8 mouse cellular contexts compared by ENCODE assay signal in the genomic region with DNA sequence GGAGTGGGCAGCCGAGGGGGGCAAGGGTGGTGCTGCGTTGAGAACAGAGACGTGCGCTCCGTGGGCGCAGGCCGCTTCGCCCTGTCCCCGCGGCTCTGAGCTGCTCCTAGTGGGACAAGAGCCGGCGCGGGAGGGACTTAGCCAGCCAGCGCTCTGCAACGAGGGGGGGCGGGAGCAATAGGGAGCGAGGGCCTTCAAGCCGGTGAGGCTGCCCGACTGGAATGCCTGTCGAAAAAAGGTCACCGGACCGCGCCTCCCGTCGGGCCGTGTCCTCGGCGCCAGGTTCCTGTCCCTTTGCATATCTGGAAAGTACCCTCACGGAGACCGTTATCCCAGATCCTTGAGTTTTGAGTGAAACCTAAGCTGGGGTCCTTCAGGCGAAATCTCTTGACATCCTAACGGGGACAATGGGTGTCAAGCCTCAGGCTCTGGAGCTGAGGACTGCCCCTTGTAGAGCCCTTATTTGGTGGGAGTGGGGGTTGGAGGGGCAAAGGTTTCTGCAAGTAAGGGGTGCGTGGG. TPM values are rescaled to one million over a fixed set of nuclear protein-coding genes. Genes with fewer than 3 reads are reported as not detected.
DNase-seq lines count a peak whose midpoint lies in the region; ATAC-seq and TF ChIP-seq lines count a peak whose summit lies in the region.

Gene Caprin1, minus strand, starts transcription at position 159 of the 519 bp plus-strand sequence.

- H3K27me3 ChIP-seq in C2C12 (ENCODE audit: control insufficient read depth, insufficient read depth, insufficient read length) (no peaks in the 10 kb centered on the region), myocyte (ENCODE audit: control insufficient read depth, insufficient read depth, insufficient read length) (no peaks in the 10 kb centered on the region)
- no peaks in the 10 kb centered on the region for H3K27me3 ChIP-seq in erythroblast, embryonic 14.5 days (ENCODE audit: control insufficient read depth)
- no peaks in the 10 kb centered on the region for H3K27me3 ChIP-seq in heart, embryonic 11.5 days (ENCODE audit: control insufficient read depth, insufficient read depth, low read length)
- no peaks in the 10 kb centered on the region for H3K27me3 ChIP-seq in kidney, embryonic 16.5 days (ENCODE audit: insufficient read depth, low read length)
- H3K27me3 ChIP-seq in liver, adult 2 months (ENCODE audit: control insufficient read depth, insufficient read depth, low read length) = no peaks in the 10 kb centered on the region
- H3K27me3 ChIP-seq in splenic B cell, adult 2 months (ENCODE audit: control insufficient read depth, insufficient read depth, low read length, poor library complexity, severe bottlenecking) = no peaks in the 10 kb centered on the region

- H3K79me3 ChIP-seq in C2C12 (ENCODE audit: low read depth) = peaks cover 40% of the 10 kb centered on the region

- peaks cover 30% of the 10 kb centered on the region for H3K4me1 ChIP-seq in erythroblast, embryonic 14.5 days (ENCODE audit: control insufficient read depth)
- no peaks in the 10 kb centered on the region; the same call in 1 of the 2 replicates for H3K4me1 ChIP-seq in heart, embryonic 11.5 days (ENCODE audit: control insufficient read depth, insufficient read depth, low read length)
- H3K4me1 ChIP-seq in kidney, embryonic 16.5 days (ENCODE audit: insufficient read depth, low read length) = peaks cover 28% of the 10 kb centered on the region
- peaks cover 15% of the 10 kb centered on the region for H3K4me1 ChIP-seq in liver, adult 2 months (ENCODE audit: control insufficient read depth, insufficient read depth, low read length)

- TF ChIP-seq POLR2A in brain, embryonic 14.5 days (IDR thresholded peaks at IDR 0.05; ENCODE audit: borderline replicate concordance, extremely low read depth, insufficient read depth, insufficient read length, poor library complexity, severe bottlenecking) = peak; percentile 91
- TF ChIP-seq POLR2A in liver, adult 2 months (IDR thresholded peaks at IDR 0.05; ENCODE audit: extremely low read depth, insufficient read depth, low read length) = peak; percentile 93
- TF ChIP-seq POLR2A in myocyte (IDR thresholded peaks at IDR 0.05; ENCODE audit: insufficient read length, low read depth) = peak; percentile 96

- DNase-seq in brain, embryonic 14.5 days (ENCODE audit: low read depth) = peak; percentile 99
- peak; percentile 87 for DNase-seq in liver, adult 2 months (ENCODE audit: extremely low read depth, low read depth, low spot score)
- peak; percentile 91 for DNase-seq in splenic B cell, adult 2 months (ENCODE audit: low read depth, low spot score)

- ATAC-seq in heart, embryonic 11.5 days (replicated peaks; ENCODE audit: insufficient number of reproducible peaks, low FRiP score, low TSS enrichment) = peak; percentile 91
- peak; percentile 95 for ATAC-seq in kidney, embryonic 16.5 days (ENCODE audit: low FRiP score, low TSS enrichment)

- peak within 1 kb of the TSS; percentile 99 for H3K9ac ChIP-seq in heart, embryonic 11.5 days (ENCODE audit: low read depth, low read length)
- H3K9ac ChIP-seq in kidney, embryonic 16.5 days (replicated peaks; ENCODE audit: low read length) = peak within 1 kb of the TSS; percentile 98
- H3K9ac ChIP-seq in liver, adult 2 months (ENCODE audit: low read depth, low read length) = peak within 1 kb of the TSS; percentile 99

- H3K27ac ChIP-seq in heart, embryonic 11.5 days (ENCODE audit: low read depth, low read length) = peak within 1 kb of the TSS; percentile 100
- peak within 1 kb of the TSS; percentile 100 for H3K27ac ChIP-seq in kidney, embryonic 16.5 days (ENCODE audit: low read length)
- H3K27ac ChIP-seq in liver, adult 2 months (replicated peaks; ENCODE audit: insufficient read depth, low read depth, low read length) = peak within 1 kb of the TSS; percentile 98

- H3K4me2 ChIP-seq in heart, embryonic 11.5 days = peak within 1 kb of the TSS; percentile 72
- peak within 1 kb of the TSS; percentile 60 for H3K4me2 ChIP-seq in kidney, embryonic 16.5 days (replicated peaks; ENCODE audit: low read depth, low read length)
- H3K4me2 ChIP-seq in myocyte (ENCODE audit: low read depth) = peak within 1 kb of the TSS; percentile 72

- H3K9me3 ChIP-seq in erythroblast, embryonic 14.5 days (ENCODE audit: control insufficient read depth, low read length) = no peaks in the 10 kb centered on the region
- H3K9me3 ChIP-seq in heart, embryonic 11.5 days (replicated peaks; ENCODE audit: control insufficient read depth, low read length) = no peaks in the 10 kb centered on the region
- no peaks in the 10 kb centered on the region for H3K9me3 ChIP-seq in kidney, embryonic 16.5 days (ENCODE audit: low read length)

- peak within 1 kb of the TSS; percentile 93 for H3ac ChIP-seq in C2C12 (ENCODE audit: control insufficient read depth, insufficient read length, low read depth)
- peak within 1 kb of the TSS; percentile 73 for H3ac ChIP-seq in myocyte (ENCODE audit: control insufficient read depth, insufficient read length)

- TF ChIP-seq CTCF in C2C12 (IDR thresholded peaks at IDR 0.05; ENCODE audit: control insufficient read depth, insufficient read depth, insufficient read length) = no peak
- TF ChIP-seq CTCF in brain, embryonic 14.5 days (IDR thresholded peaks at IDR 0.05; ENCODE audit: borderline replicate concordance, extremely low read depth, insufficient read depth, insufficient read length) = no peak
- TF ChIP-seq CTCF in liver, adult 2 months (IDR thresholded peaks at IDR 0.05; ENCODE audit: low read depth, low read length) = no peak

- H3K36me3 ChIP-seq in C2C12 (ENCODE audit: control insufficient read depth, insufficient read depth) = peaks cover 32% of the 10 kb centered on the region
- peaks cover 35% of the 10 kb centered on the region for H3K36me3 ChIP-seq in erythroblast, embryonic 14.5 days (ENCODE audit: control insufficient read depth)
- H3K36me3 ChIP-seq in heart, embryonic 11.5 days (ENCODE audit: control insufficient read depth, insufficient read depth, low read length) = 0 out of 2 replicates have a peak, but pooled peaks cover 8% of the 10 kb centered on the region
- H3K36me3 ChIP-seq in kidney, embryonic 16.5 days (ENCODE audit: insufficient read depth, low read length) = peaks cover 12% of the 10 kb centered on the region
- H3K36me3 ChIP-seq in liver, adult 2 months (ENCODE audit: control insufficient read depth, insufficient read depth, low read length) = peaks cover 7% of the 10 kb centered on the region; the same call in 1 of the 2 replicates
- peaks cover 25% of the 10 kb centered on the region for H3K36me3 ChIP-seq in myocyte (ENCODE audit: control insufficient read depth, insufficient read depth)
- H3K36me3 ChIP-seq in splenic B cell, adult 2 months (ENCODE audit: control insufficient read depth, insufficient read depth, low read length, poor library complexity, severe bottlenecking) = 0 out of 2 replicates have a peak, but pooled peaks cover 1% of the 10 kb centered on the region

- H3K4me3 ChIP-seq in C2C12 (ENCODE audit: insufficient read depth, poor library complexity, severe bottlenecking) (peak within 1 kb of the TSS; percentile 97), myocyte (peak within 1 kb of the TSS; percentile 99)
- peak within 1 kb of the TSS; percentile 99 for H3K4me3 ChIP-seq in erythroblast, embryonic 14.5 days (replicated peaks)
- H3K4me3 ChIP-seq in heart, embryonic 11.5 days (ENCODE audit: low read depth, low read length) = peak within 1 kb of the TSS; percentile 97
- H3K4me3 ChIP-seq in kidney, embryonic 16.5 days (ENCODE audit: low read length) = peak within 1 kb of the TSS; percentile 95
- H3K4me3 ChIP-seq in liver, adult 2 months (ENCODE audit: insufficient read depth, low read depth, low read length) = peak within 1 kb of the TSS; percentile 89

- 0% methylated on average over 33 of the region's 33 CpGs for WGBS in heart, embryonic 11.5 days (ENCODE audit: insufficient replicate concordance)
- WGBS in kidney, embryonic 16.5 days = under 1% methylated on average over 33 of the region's 33 CpGs
- under 1% methylated on average over 33 of the region's 33 CpGs for WGBS in liver, adult 2 months

- H3K79me2 ChIP-seq in C2C12 (ENCODE audit: control insufficient read depth, insufficient read depth) (peaks cover 45% of the 10 kb centered on the region), myocyte (ENCODE audit: control insufficient read depth, insufficient read depth) (peaks cover 42% of the 10 kb centered on the region)
- H3K79me2 ChIP-seq in liver, adult 2 months (ENCODE audit: control insufficient read depth, insufficient read depth, low read length) = peaks cover 10% of the 10 kb centered on the region; the same call in 1 of the 2 replicates

TF ChIP-seq in C2C12, 6 proteins besides CTCF, POLR2A, EP300 and RAD21:
- TF ChIP-seq MAX (IDR thresholded peaks at IDR 0.05) (peak; percentile 100), CEBPB (IDR thresholded peaks at IDR 0.05; ENCODE audit: low read depth) (no peak)

TF ChIP-seq in myocyte, 11 proteins besides CTCF, POLR2A, EP300 and RAD21:
- no peak for TF ChIP-seq TCF3 (IDR thresholded peaks at IDR 0.05; ENCODE audit: insufficient read length, low read depth)
- TF ChIP-seq CEBPB (IDR thresholded peaks at IDR 0.05; ENCODE audit: insufficient read depth, poor library complexity, severe bottlenecking) = no peak
- peak; percentile 94 for TF ChIP-seq POLR2AphosphoS2 (IDR thresholded peaks at IDR 0.05; ENCODE audit: insufficient read length, low read depth)
- TF ChIP-seq MYOD1 (IDR thresholded peaks at IDR 0.05; ENCODE audit: control insufficient read depth in 1 of 3, insufficient read length in 2 of 3, low read depth in 2 of 3) = no peak
- no peak for TF ChIP-seq TCF12 (IDR thresholded peaks at IDR 0.05; ENCODE audit: insufficient read depth, poor library complexity, severe bottlenecking)
- TF ChIP-seq E2F4 (IDR thresholded peaks at IDR 0.05; ENCODE audit: insufficient read depth) = no peak
- peak; percentile 98 for TF ChIP-seq MAX (IDR thresholded peaks at IDR 0.05; ENCODE audit: low read depth)
- peak in 1 of 3 experiments; percentile 27 for TF ChIP-seq MYOG (IDR thresholded peaks at IDR 0.05; ENCODE audit: control insufficient read depth in 1 of 3, insufficient read depth in 1 of 3, insufficient read length in 2 of 3, low read depth in 2 of 3)
- TF ChIP-seq SRF (IDR thresholded peaks at IDR 0.05; ENCODE audit: control insufficient read depth, insufficient read length, low read depth) = peak; percentile 94
- no peak for TF ChIP-seq USF1 (IDR thresholded peaks at IDR 0.05; ENCODE audit: low read depth)
- TF ChIP-seq REST (IDR thresholded peaks at IDR 0.05; ENCODE audit: insufficient read depth, insufficient read length) = peak; percentile 22
TF ChIP-seq in myocyte: peak in this region for 5.

RNA-seq across cellular contexts. Expression of gene Caprin1, which starts in this region (rescaled TPM):
- 161 TPM for polyA plus RNA-seq in C2C12 (2012; fragmentation: generic; extraction: Trizol)
- 331 and 389 TPM in 2 replicates for polyA plus RNA-seq in brain, embryonic 14.5 days (2012; rRNA removed)
- polyA plus RNA-seq in erythroblast, embryonic 14.5 days (2012) = 4.6 and 5.9 TPM in 2 replicates
- polyA plus RNA-seq in heart, embryonic 11.5 days (2014; fragmentation: Nextera tagmentation; extraction: Ambion mirVana) = 307 and 343 TPM in 2 replicates
- polyA plus RNA-seq in kidney, embryonic 16.5 days (2015; fragmentation: Nextera tagmentation; extraction: Ambion mirVana) = 324 and 325 TPM in 2 replicates
- total RNA-seq in liver, adult 2 months (2014; rRNA removed) = 170 and 201 TPM in 2 replicates
- 90.7 and 97.3 TPM in 2 replicates for polyA plus RNA-seq in liver, adult 2 months (2012; rRNA removed)
- polyA plus RNA-seq in myocyte (2012; fragmentation: generic; extraction: Trizol) = 99.6 TPM

Comparison
In these comparisons a context has a peak if more than half of its experiments do, and no peak if none do; other contexts are left out.
1. Peak in every context shown above with its lines: DNase-seq, ATAC-seq, H3K4me3 ChIP-seq and H3K27ac ChIP-seq.
2. RNA of gene Caprin1 (polyA plus RNA-seq): 331 to 389 TPM in brain, embryonic 14.5 days, 324 to 325 TPM in kidney, embryonic 16.5 days, 307 to 343 TPM in heart, embryonic 11.5 days, 161 TPM in C2C12 (single experiment), 99.6 TPM in myocyte (single experiment) and 90.7 to 97.3 TPM in liver, adult 2 months; 4.6 to 5.9 TPM in erythroblast, embryonic 14.5 days; every median in the first group is over 10 times any median in the second.